Mouse (Mus musculus) stomach, postnatal 0 days (tissue): ENCODE data around the gene Inpp4a.

Experiments used
- CTCF ChIP-seq: IDR thresholded peaks from 2 replicates; pipeline ENCODE4 v1.5.1; 2016; ENCODE audit warnings: antibody characterized with exemption, low read depth, mild to moderate bottlenecking, moderate library complexity
- EP300 ChIP-seq: optimal IDR thresholded peaks from 2 replicates; pipeline ENCODE3; 2016; ENCODE audit warnings: antibody characterized with exemption

DNA sequence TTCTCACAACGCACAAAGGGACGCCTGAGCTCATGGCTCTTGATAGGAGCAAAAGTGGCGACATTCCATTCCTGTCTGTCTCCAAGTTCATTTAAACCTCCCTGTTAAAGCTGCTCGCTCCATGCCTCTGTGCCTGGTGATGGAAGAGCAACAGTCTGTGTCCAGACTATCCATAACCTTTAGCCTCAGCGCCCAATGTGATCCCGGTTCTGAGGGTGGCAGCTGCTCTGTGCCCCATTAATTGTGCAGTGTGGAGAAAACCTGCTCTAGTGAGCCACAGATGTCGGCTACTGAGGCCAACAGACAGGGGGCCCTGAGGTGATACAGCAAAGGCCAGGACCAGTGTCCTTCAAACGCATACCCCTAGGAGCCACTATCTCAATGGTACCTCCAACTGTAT, 100.1 kb downstream of the Inpp4a start:
- TF ChIP-seq CTCF: no peak
- no peak for TF ChIP-seq EP300
